Mouse (Mus musculus) CD4-positive naive resting alpha-beta T cell, adult 76 days (primary cell): ENCODE results near the gene Zfp575. TPM values are rescaled to one million over a fixed set of nuclear protein-coding genes. Genes with fewer than 3 reads are reported as not detected.

Experiments
- total RNA-seq: library from RNA; stranded (reverse); gene quantifications from one replicate; pipeline ENCODE4 v1.2.4, GENCODE M21; 2023

Gene Zfp575
- not detected for total RNA-seq

DNA sequence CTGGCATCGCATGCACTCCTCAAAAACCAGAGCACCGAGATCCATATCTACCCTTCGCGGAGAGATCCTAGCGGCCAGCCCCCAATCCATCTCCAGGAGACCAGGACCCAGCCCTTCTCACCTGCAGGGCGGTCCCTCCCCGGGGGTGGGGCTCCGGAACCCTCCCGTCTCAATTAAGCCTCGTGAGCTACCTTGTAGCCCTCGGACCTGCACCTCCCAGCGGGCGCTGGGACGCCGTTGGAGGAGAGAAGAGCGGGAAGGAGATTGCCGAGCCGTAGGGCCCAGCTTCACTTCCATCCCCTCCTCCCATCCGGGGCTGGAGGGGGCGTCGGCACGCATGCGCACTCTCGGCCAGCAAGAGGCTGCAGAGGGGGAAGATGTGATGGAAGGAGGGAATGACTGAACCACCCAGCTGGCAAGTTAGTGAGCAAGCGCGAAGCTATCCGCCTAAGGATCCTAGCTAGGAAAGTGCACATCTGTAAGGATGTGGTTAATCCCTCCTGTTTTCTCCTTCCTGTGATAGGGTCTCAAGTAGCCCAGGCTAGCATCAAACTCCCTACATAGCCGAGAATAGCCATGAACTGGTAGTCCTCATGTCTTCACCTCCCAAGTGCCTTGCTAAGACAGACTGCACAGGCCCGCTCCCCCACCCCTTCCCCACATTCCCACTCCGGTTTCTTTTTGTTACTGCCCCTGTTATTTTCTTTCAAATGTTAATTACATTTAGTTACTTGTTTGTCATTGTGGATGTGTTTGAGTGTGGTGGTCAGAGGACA is at the start of gene Zfp575, which contains the start of gene Ethe1:
Zfp575 (minus strand) TSS at position 312 of the 776 bp plus-strand sequence.
Ethe1 (plus strand) TSS at position 214 of the 776 bp plus-strand sequence.

DNA sequence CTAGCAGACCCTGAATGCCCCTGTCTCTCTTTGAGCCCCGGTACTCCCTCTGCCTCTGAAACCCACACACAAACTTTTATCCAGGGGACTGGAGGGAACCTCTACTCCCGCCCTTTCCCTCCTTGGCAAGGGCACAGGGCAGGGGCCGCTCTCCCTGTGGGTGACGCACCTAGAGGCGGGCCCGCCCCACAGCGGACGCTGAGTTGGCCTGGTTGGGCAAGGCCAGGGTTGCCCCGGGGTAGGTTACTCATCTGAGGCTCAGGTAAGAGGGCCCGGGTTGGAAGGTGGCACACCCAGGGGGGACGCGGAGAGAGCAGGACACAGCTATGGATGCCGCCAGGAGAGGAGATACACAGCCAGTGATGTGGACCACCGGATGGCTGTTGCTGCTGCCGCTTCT is 48.8 kb upstream of the Zfp575 start, which contains the start of gene Lypd3:
Lypd3 (plus strand) TSS at position 287 of the 400 bp plus-strand sequence.

DNA sequence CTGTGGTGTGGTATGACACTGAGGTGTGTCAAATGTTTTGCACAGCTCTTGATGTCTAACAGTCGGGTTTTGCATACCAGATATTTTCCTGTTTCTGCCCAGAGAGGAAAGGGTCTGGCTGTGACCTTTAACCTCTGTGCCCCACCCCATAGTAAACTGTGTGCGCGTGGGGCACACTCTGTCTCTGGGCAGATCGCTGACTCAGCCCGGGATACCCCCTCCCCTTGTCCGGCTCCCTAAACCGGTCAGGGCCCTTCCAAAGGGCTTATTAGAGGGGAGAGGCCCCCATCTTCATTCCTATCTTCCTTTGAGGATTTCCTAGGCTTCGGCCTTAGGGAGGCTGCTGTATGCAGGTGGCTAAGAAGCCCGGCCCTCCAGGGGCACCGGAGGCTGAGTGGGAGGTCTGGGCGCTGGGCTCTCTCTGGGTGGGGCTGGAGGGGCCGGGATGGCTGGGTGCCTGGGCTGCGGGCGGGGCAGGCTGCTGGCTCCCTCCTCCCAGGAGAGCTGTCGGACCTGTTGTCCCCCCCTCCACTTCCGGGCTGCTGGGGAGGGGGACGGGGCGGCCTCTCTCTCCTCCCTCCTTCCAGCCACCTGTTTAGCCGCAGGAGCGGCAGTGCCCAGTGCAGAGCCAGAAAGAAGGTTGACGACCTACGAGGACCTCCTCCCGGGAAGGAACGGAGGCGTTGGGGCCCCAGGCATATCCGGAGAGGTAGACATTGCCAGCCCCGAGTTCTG is 22.9 kb upstream of the Zfp575 start, which contains the start of gene Phldb3:
Phldb3 (plus strand) TSS at position 620 of the 735 bp plus-strand sequence.

DNA sequence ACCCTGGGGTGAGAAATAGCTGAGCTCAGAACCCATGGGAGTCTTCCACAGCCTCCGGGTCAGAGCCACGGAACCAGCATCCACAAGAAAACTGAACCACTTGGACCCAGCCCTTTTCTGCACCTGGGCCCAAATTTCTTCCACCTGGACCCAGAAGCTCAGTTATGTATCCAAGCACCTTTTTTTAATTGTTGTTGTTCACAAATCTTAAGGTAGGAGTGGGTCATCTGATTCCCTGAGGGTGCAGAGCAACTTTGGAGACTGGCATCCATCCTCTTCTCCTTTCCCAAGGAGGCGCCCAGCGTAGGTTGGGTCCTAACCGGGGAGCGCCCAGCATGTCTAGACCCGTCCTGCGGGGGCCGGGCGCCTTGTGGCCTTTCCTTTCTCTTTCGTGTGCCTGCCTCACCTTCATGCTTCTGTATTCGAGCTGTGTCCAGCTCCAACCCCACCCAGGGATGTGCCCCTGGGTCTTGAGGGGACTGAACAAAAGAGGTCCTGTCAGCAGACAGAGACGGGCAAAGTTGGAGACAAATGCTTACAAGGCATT is 41.3 kb downstream of the Zfp575 start, which contains the start of the genes Pinlyp and Xrcc1:
Pinlyp (minus strand) TSS at position 51 of the 547 bp plus-strand sequence.
Xrcc1 (plus strand) TSS at position 222 of the 547 bp plus-strand sequence.

Other genes starting within 250 kb of the Zfp575 start
- not detected for gene Lypd5, start 238.4 kb downstream of the Zfp575 start, total RNA-seq
- gene Kcnn4, start 217.4 kb downstream of the Zfp575 start, total RNA-seq, result 175 TPM
- 142 TPM for gene Smg9, start 188.0 kb downstream of the Zfp575 start, total RNA-seq
- 3.0 TPM for gene Irgc1, start 135.3 kb downstream of the Zfp575 start, total RNA-seq
- gene Plaur, start 125.2 kb downstream of the Zfp575 start, total RNA-seq, result 214 TPM
- 0.76 TPM for gene Cadm4, start 105.6 kb downstream of the Zfp575 start, total RNA-seq
- gene Zfp428, start 80.6 kb downstream of the Zfp575 start, total RNA-seq, result 1.7 TPM
- not detected for gene AC161166.1, start 75.2 kb downstream of the Zfp575 start, total RNA-seq
- 12.6 TPM for gene Irgq, start 57.0 kb downstream of the Zfp575 start, total RNA-seq
- gene Pinlyp, start 41.5 kb downstream of the Zfp575 start, total RNA-seq, result not detected
- gene Xrcc1, start 41.4 kb downstream of the Zfp575 start, total RNA-seq, result 45.6 TPM
- gene Ethe1, start 98 bp downstream of the Zfp575 start, total RNA-seq, result 6.5 TPM
- 13.4 TPM for gene Phldb3, start 23.1 kb upstream of the Zfp575 start, total RNA-seq
- gene Lypd3, start 48.9 kb upstream of the Zfp575 start, total RNA-seq, result not detected
- gene Tex101, start 89.0 kb upstream of the Zfp575 start, total RNA-seq, result not detected
- not detected for gene BC049730, start 121.6 kb upstream of the Zfp575 start, total RNA-seq
- gene Gm4763, start 139.3 kb upstream of the Zfp575 start, total RNA-seq, result not detected
- gene Cd177, start 172.7 kb upstream of the Zfp575 start, total RNA-seq, result 2.2 TPM
- gene Ceacam10, start 189.6 kb upstream of the Zfp575 start, total RNA-seq, result not detected